Mouse (Mus musculus) limb, embryonic 11.5 days (tissue): Measurements from ENCODE around the gene Megf8. TPM values are rescaled to one million over a fixed set of nuclear protein-coding genes. Genes with fewer than 3 reads are reported as not detected.

Experiments used
- ATAC-seq: fragments of 200-750 bp; cut with Nextera tagmentation; 2 replicates; pipeline ENCODE4 v1.8.0; 2017; ENCODE audit warnings: low read depth; ENCODE audit not compliant: insufficient number of reproducible peaks, low FRiP score, low TSS enrichment
- DNase-seq: peaks from one replicate; pipeline ENCODE4 v3.0.0-alpha.2; 2015; ENCODE audit warnings: low spot score
- H3K27ac ChIP-seq: fragments of 300-500 bp; sonication (generic); replicated peaks from 2 replicates; pipeline ENCODE4 v1.5.1; 2014; ENCODE audit warnings: low read depth, mild to moderate bottlenecking, low read length
- H3K27me3 ChIP-seq: fragments of 300-500 bp; sonication (generic); 2 replicates; pipeline ENCODE4 v1.6.1; 2014; ENCODE audit warnings: mild to moderate bottlenecking, low read length, mixed read lengths; ENCODE audit not compliant: control insufficient read depth, insufficient read depth
- H3K36me3 ChIP-seq: fragments of 300-500 bp; sonication (generic); 2 replicates; pipeline ENCODE4 v1.6.1; 2014; ENCODE audit warnings: mild to moderate bottlenecking, low read length, moderate library complexity, mixed read lengths; ENCODE audit not compliant: control insufficient read depth, insufficient read depth
- H3K4me1 ChIP-seq: fragments of 300-500 bp; sonication (generic); 2 replicates; pipeline ENCODE4 v1.6.1; 2014; ENCODE audit warnings: low read length, mixed read lengths; ENCODE audit not compliant: control insufficient read depth, insufficient read depth
- H3K4me2 ChIP-seq: fragments of 300-500 bp; sonication (generic); 2 replicates; pipeline ENCODE4 v1.6.1; 2014; ENCODE audit warnings: low read depth, mild to moderate bottlenecking, moderate library complexity; ENCODE audit not compliant: severe bottlenecking
- H3K4me3 ChIP-seq: fragments of 300-500 bp; sonication (generic); 2 replicates; pipeline ENCODE4 v1.5.1; 2014; ENCODE audit warnings: low read depth, low read length
- H3K9ac ChIP-seq: fragments of 300-500 bp; sonication (generic); 2 replicates; pipeline ENCODE4 v1.6.1; 2014; ENCODE audit warnings: mild to moderate bottlenecking, low read length
- H3K9me3 ChIP-seq: fragments of 300-500 bp; sonication (generic); 2 replicates; pipeline ENCODE4 v1.6.1; 2016; ENCODE audit warnings: low read length; ENCODE audit not compliant: control insufficient read depth
- WGBS: fragments of 180-500 bp; shearing (Covaris S2); extraction: QIAGEN DNeasy Blood & Tissue Kit; methylation state at CpG from one replicate; pipeline ENCODE4 v1.1.7; 2014; 5-methylcytosine and 5-hydroxymethylcytosine counted together
- polyA plus RNA-seq: library from polyadenylated mRNA; unstranded; fragments of >200 nt; fragmentation: Nextera tagmentation; extraction: Ambion mirVana; gene quantifications from 2 replicates; pipeline ENCODE4 v1.2.1, GENCODE M21; 2014

Megf8 gene
- polyA plus RNA-seq, 1 experiment from 2014 or later: 14.4 TPM

- no peaks in the 10 kb centered on the region for H3K9me3 ChIP-seq
- no peak for DNase-seq
- H3K27ac ChIP-seq: peak overlapping the region; percentile 97
- WGBS: 15% methylated on average over 4 of the region's 4 CpGs
- no peaks in the 10 kb centered on the region for H3K27me3 ChIP-seq
- H3K36me3 ChIP-seq: peaks cover 2% of the 10 kb centered on the region; the same call in 1 of the 2 replicates
- H3K4me2 ChIP-seq: peak overlapping the region; percentile 88
- ATAC-seq: no peak
- peak overlapping the region; percentile 18; the same call in 1 of the 2 replicates for H3K9ac ChIP-seq
- H3K4me3 ChIP-seq: peak overlapping the region; percentile 56
- H3K4me1 ChIP-seq: peaks cover 33% of the 10 kb centered on the region
Observed at GRCm38 (mm10) chr7:25277998-25278340, 39.0 kb upstream of the Megf8 start.

- DNase-seq (peak; percentile 87), ATAC-seq (peak; percentile 31; the same call in 1 of the 2 replicates)
- Histone ChIP-seq H3K4me3 (peak overlapping the region; percentile 56), H3K36me3 (peaks cover 2% of the 10 kb centered on the region; the same call in 1 of the 2 replicates), H3K9ac (peak overlapping the region; percentile 79), H3K27ac (peak overlapping the region; percentile 97), H3K27me3 (no peaks in the 10 kb centered on the region), H3K4me1 (peaks cover 38% of the 10 kb centered on the region), H3K9me3 (no peaks in the 10 kb centered on the region), H3K4me2 (peak overlapping the region; percentile 88)
- under 1% methylated on average over 52 of the region's 60 CpGs for WGBS
Observed at GRCm38 (mm10) chr7:25278341-25279075, 38.5 kb upstream of the Megf8 start.

- H3K4me2 ChIP-seq: peak overlapping the region; percentile 88
- ATAC-seq: peak; percentile 45
- no peaks in the 10 kb centered on the region for H3K9me3 ChIP-seq
- H3K27ac ChIP-seq: peak overlapping the region; percentile 97
- peak overlapping the region; percentile 79 for H3K9ac ChIP-seq
- peak overlapping the region; percentile 56 for H3K4me3 ChIP-seq
- no peaks in the 10 kb centered on the region for H3K27me3 ChIP-seq
- peaks cover 2% of the 10 kb centered on the region; the same call in 1 of the 2 replicates for H3K36me3 ChIP-seq
- 1% methylated on average over 36 of the region's 49 CpGs for WGBS
- H3K4me1 ChIP-seq: peaks cover 45% of the 10 kb centered on the region
- no peak for DNase-seq
Observed at GRCm38 (mm10) chr7:25279076-25279860, 37.7 kb upstream of the Megf8 start.

- ATAC-seq: peak; percentile 17
- Histone ChIP-seq H3K36me3 (no peaks in the 10 kb centered on the region), H3K4me2 (peak overlapping the region; percentile 88), H3K9me3 (no peaks in the 10 kb centered on the region), H3K27ac (peak overlapping the region; percentile 97), H3K9ac (peak overlapping the region; percentile 79), H3K4me1 (peaks cover 50% of the 10 kb centered on the region), H3K27me3 (no peaks in the 10 kb centered on the region), H3K4me3 (peak overlapping the region; percentile 56)
- peak; percentile 66 for DNase-seq
- WGBS: 5% methylated on average over 5 of the region's 6 CpGs
Observed at GRCm38 (mm10) chr7:25279861-25280791, 36.8 kb upstream of the Megf8 start.

- DNase-seq: no peak
- WGBS: 25% methylated on average over 12 of the region's 12 CpGs
- H3K4me2 ChIP-seq: peak overlapping the region; percentile 88
- ATAC-seq: no peak
- H3K4me1 ChIP-seq: peaks cover 43% of the 10 kb centered on the region
- H3K4me3 ChIP-seq: peak overlapping the region; percentile 79
- H3K27ac ChIP-seq: peak overlapping the region; percentile 97
- H3K9me3 ChIP-seq: no peaks in the 10 kb centered on the region
- peaks cover 6% of the 10 kb centered on the region for H3K36me3 ChIP-seq
- H3K27me3 ChIP-seq: no peaks in the 10 kb centered on the region
- H3K9ac ChIP-seq: peak overlapping the region; percentile 2; the same call in 1 of the 2 replicates
Observed at GRCm38 (mm10) chr7:25281166-25281733, 35.7 kb upstream of the Megf8 start.

GRCm38 (mm10) chr7:25281734-25282601 is 35.0 kb upstream of the Megf8 start:
- ATAC-seq (peak; percentile 74), DNase-seq (peak; percentile 97)
- Histone ChIP-seq H3K27ac (peak overlapping the region; percentile 97), H3K27me3 (no peaks in the 10 kb centered on the region), H3K4me1 (peaks cover 43% of the 10 kb centered on the region), H3K9me3 (no peaks in the 10 kb centered on the region), H3K4me3 (peak overlapping the region; percentile 79), H3K36me3 (peaks cover 9% of the 10 kb centered on the region), H3K4me2 (peak overlapping the region; percentile 88), H3K9ac (peak overlapping the region; percentile 81)
- under 1% methylated on average over 69 of the region's 108 CpGs for WGBS

GRCm38 (mm10) chr7:25282731-25283211 is 34.2 kb upstream of the Megf8 start:
- ATAC-seq: peak; percentile 4; the same call in 1 of the 2 replicates
- Histone ChIP-seq H3K4me3 (peak overlapping the region; percentile 79), H3K27ac (peak overlapping the region; percentile 94), H3K36me3 (peaks cover 16% of the 10 kb centered on the region), H3K27me3 (no peaks in the 10 kb centered on the region), H3K4me2 (peak overlapping the region; percentile 88), H3K4me1 (peaks cover 38% of the 10 kb centered on the region), H3K9ac (peak overlapping the region; percentile 81), H3K9me3 (no peaks in the 10 kb centered on the region)
- DNase-seq: peak; percentile 70
- WGBS: under 1% methylated on average over 32 of the region's 36 CpGs
